Mouse (Mus musculus): ENCODE measurements around the gene Fam227b.

The Fam227b gene

GRCm38 (mm10) chr2:125975808-125976345 is 175.9 kb downstream of the Fam227b start:
- DNase-seq, result no peak

GRCm38 (mm10) chr2:125975206-125975605 is 176.6 kb downstream of the Fam227b start:
- no peak for DNase-seq

- no peak for DNase-seq
Observed at GRCm38 (mm10) chr2:125973207-125973606, 178.6 kb downstream of the Fam227b start.

GRCm38 (mm10) chr2:125968811-125969210 is 183.0 kb downstream of the Fam227b start:
- no peak for DNase-seq

- DNase-seq, result no peak
Observed at GRCm38 (mm10) chr2:125948195-125948594, 203.6 kb downstream of the Fam227b start.

GRCm38 (mm10) chr2:125943301-125943700 is 208.5 kb downstream of the Fam227b start:
- DNase-seq, result no peak

- DNase-seq, result no peak
Observed at GRCm38 (mm10) chr2:125941111-125941785, 210.6 kb downstream of the Fam227b start.

- DNase-seq, result no peak
Observed at GRCm38 (mm10) chr2:125938993-125939642, 212.7 kb downstream of the Fam227b start.

GRCm38 (mm10) chr2:125936396-125936795 is 215.4 kb downstream of the Fam227b start:
- no peak for DNase-seq

- no peak for DNase-seq
Observed at GRCm38 (mm10) chr2:125933977-125934376, 217.8 kb downstream of the Fam227b start.

All from cerebellum, adult 11-12 months (tissue).